Mouse (Mus musculus) neutrophil, adult 65 days (primary cell): ENCODE measurements around the gene Yrdc. TPM values are rescaled to one million over a fixed set of nuclear protein-coding genes. Genes with fewer than 3 reads are reported as not detected.

Experiments used
- total RNA-seq: library from RNA; stranded (reverse); gene quantifications from 2 replicates; pipeline ENCODE4 v1.2.4, GENCODE M21; 2023

The Yrdc gene
- 51.9 and 83.1 TPM in 2 replicates for total RNA-seq

DNA sequence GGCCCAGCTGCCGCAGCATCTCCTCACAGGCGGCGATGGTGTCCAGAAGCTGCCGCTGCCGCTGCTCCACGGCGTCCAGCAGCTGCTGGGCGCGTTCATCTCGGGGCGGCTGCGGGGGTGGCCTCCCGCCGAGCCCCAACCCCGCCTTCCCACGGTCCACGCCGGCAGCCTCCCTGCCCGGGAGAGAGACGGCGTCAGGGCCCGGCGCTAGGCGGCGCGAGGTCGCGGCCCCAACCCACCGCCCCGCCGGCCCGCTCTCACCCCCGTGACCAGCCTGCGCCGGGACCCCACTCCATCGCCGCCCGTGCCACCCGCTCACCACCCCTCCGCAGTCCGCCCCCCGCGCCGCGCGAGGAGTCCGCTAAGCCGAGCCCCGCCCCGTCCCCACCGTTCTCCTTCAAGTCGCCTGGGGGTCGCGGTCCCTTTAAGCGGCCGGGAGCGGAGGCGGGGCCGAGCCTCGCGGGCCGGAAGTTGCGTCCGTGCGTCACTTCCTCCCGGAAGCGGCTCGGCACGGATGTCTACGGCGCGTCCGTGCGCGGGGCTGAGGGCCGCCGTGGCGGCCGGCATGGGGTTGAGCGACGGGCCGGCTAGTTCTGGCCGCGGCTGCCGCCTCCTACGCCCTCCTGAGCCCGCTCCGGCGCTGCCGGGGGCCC, at the start of gene Yrdc:
Gene Yrdc, plus strand, starts transcription at position 419 of the 653 bp plus-strand sequence.

DNA sequence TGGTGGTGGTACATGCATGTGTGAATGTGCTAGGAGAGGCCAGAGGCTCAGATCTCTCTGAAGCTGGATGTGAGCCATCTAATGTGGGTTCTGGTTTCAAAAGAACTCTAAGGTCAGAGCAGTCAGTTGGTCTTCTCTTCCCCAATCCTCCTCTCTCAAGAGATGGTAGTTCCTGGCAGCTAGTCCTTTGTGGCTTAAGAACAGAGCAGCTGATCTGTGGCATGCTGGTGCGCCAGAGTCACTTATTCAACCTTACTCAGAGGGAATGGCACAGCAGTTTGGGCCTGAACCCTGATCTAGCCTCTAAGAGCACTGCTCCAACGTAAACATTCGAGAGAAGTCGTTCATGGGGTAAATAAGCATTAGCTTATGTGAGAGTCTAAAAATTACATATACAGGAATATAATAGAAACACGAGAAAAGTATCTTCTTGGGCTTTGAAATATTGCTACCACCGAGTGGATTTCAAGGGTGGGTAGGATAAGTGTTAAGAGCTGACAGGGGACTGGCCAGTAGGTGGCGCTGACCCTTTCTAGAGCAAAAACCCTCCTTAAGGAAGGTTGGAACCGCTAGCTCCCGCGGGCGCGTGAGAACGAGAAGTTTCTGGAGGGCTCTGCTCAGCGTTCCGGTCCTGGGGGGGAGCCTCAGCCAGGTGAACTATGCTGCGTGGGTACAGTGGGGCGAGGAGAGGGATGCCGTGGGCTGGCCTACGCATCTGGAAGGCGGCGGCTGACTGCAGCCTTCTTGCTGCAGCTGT, 48.7 kb upstream of the Yrdc start, which contains the start of gene Mtf1:
Gene Mtf1, plus strand, starts transcription at position 553 of the 757 bp plus-strand sequence.

DNA sequence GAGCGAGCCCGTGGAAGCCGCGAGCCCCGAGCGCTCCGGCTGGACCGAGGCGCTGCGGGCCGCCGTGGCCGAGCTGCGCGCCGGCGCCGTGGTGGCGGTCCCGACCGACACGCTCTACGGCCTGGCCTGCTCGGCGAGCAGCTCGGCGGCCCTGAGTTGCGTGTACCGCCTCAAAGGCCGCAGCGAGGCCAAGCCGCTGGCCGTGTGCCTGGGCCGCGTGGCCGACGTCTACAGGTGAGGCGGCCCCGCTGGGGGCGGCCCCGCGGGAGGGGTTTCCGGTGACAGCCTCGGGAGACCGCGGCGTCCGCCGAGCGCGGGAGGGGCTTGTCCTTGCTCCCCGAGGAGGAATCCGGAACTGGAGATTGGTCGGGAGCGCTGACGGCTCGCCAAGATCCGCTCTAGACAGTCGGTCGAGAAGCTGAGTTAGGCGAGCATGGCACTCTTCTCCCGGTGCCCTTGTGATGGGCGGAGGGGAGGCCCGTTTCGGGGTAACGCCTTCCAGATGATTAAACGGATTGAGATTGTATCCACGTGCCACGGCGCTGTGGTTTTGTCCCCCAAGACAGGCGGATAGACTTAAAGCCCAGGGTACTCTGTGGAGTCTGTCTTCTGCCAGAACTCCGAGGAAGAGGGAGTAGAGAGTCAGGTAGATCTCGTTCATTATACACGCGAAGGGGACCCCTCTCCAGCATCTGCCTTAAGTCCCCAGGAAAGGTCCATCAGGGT, 617 bp downstream of the Yrdc start, which contains the start of gene 1110065P20Rik:
Gene 1110065P20Rik, minus strand, starts transcription at position 264 of the 726 bp plus-strand sequence.

DNA sequence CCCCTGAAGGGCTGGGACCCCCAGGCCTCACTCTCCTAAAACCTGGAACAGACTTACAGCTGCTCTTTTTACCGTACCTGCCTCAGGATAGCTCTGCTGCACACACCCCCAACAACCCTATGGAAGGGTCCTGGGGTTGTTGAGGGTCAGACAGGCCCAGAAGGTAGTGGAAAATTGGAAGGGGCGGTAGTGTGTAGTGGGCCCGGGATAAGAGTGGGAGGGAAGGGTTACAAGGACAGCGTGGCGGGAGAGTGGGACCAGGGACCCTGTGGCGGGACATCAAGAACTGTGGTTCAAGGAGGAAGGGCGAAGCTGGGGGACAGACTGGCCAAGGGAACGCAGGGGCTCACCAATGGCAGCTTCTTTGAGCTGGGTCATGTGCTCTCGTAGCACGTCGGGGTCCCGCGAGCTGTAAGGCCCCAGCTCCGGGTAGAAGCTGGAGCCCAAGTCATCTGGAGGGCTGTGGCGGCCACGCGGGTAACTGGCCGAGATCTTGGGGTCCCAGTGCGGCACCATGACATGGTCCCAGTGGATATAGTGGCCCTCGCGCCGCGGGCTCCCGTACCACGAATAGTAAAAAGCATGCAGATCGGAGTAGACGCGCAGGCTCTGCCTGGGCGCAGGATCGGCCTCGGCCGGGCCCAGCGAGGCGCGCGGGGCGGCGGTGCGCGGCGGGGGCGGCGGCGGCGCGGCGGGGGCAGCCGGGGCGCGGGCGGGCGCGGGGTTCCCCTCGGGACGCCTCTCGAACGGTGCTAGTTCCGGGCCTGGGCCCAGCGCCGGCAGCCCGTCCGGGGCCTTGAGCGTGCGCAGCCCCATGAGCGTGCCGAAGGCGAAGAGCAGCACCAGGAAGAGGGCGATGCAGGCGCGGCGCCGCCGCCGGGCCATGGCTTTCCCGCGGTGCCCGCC, 11.1 kb downstream of the Yrdc start, which contains the start of gene Maneal:
Gene Maneal, minus strand, starts transcription at position 889 of the 906 bp plus-strand sequence.

DNA sequence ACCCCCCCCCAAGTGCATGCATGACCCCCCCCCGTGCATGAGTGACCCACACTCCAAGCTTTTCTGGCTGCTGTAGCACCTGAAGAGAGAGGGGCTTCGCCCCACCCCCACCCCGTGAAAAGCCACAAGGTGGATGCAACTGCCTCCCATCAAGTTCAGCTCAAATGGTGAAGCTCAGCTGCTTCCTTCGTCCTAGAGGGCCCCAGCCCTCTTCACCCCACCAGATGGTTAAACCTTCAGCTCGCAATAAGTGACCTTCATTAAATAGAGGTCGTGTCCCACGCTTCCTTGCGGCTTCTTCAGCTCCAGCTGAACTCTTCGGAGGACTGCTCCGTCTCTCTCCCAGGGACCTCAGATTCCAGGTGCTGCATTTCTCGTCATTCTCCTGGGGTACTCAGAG, 30.1 kb downstream of the Yrdc start, which contains the start of gene Epha10:
Gene Epha10, plus strand, starts transcription at position 301 of the 400 bp plus-strand sequence.

Other genes with a start within 250 kb of the Yrdc start
- gene 3100002H09Rik, start 239.9 kb upstream of the Yrdc start, total RNA-seq: not detected in 2 replicates
- not detected in 2 replicates for gene Pou3f1, start 193.9 kb upstream of the Yrdc start, total RNA-seq
- 7.2 and 12.4 TPM in 2 replicates for gene Utp11, start 157.1 kb upstream of the Yrdc start, total RNA-seq
- 32.5 and 35.7 TPM in 2 replicates for gene Fhl3, start 150.0 kb upstream of the Yrdc start, total RNA-seq
- gene Sf3a3, start 135.9 kb upstream of the Yrdc start, total RNA-seq: 23.7 and 26.4 TPM in 2 replicates
- 54.6 and 71.0 TPM in 2 replicates for gene Inpp5b, start 108.8 kb upstream of the Yrdc start, total RNA-seq
- 66.4 and 67.3 TPM in 2 replicates for gene Mtf1, start 48.6 kb upstream of the Yrdc start, total RNA-seq
- 10.8 and 13.5 TPM in 2 replicates for gene 1110065P20Rik, start 517 bp downstream of the Yrdc start, total RNA-seq
- gene Maneal, start 11.5 kb downstream of the Yrdc start, total RNA-seq: not detected in 2 replicates
- gene Epha10, start 30.2 kb downstream of the Yrdc start, total RNA-seq: 0.09 TPM in 1 of 2 replicates, not detected in the other
- gene 9930104L06Rik, start 86.4 kb downstream of the Yrdc start, total RNA-seq: 6.3 and 6.6 TPM in 2 replicates
- 60.2 and 61.0 TPM in 2 replicates for gene Cdca8, start 88.6 kb downstream of the Yrdc start, total RNA-seq
- gene Rspo1, start 135.8 kb downstream of the Yrdc start, total RNA-seq: 2.0 and 3.6 TPM in 2 replicates
- 67.1 and 106 TPM in 2 replicates for gene Gnl2, start 165.9 kb downstream of the Yrdc start, total RNA-seq
- not detected in 2 replicates for gene Dnali1, start 215.0 kb downstream of the Yrdc start, total RNA-seq
- 43.8 and 46.7 TPM in 2 replicates for gene Snip1, start 216.0 kb downstream of the Yrdc start, total RNA-seq
- 21.9 and 22.8 TPM in 2 replicates for gene Meaf6, start 234.5 kb downstream of the Yrdc start, total RNA-seq